Mouse (Mus musculus) forelimb bud, embryonic 11.5 days (tissue): Measurements from ENCODE around the gene Fxr2.
A peak's percentile ranks its signal among the peaks of the same experiment; 100 is the strongest.
"Not testable (repeated sequence)": the region's sequence is repeated elsewhere in the genome, so short reads cannot be mapped to it uniquely, and the experiment has no call there.

Experiments
- DNase-seq: peaks from one replicate; pipeline ENCODE4 v3.0.0-alpha.2; 2012; ENCODE audit warnings: low read depth, low spot score

Gene Fxr2

DNA sequence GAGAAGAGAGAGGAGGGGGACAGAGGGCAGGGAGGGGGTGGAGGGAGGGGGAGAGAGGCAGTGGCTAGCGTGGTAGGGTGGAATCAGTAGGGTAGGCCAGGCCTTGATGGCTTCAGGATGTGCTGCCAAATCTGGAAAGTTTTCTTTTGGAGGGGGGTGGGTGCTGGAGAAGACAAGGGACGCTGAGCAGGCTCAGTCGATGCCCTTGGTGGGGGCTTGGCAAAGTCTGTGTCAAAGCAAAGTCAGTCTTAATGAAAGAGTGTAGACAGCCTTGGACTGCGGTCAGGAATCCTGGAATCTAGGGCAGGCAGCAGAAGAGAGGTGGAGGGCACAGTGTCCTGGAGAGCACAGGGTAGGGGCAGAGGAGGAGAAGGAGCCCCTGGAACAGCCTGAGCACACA lies 21.9 kb upstream of the Fxr2 start:
- no peak for DNase-seq

DNA sequence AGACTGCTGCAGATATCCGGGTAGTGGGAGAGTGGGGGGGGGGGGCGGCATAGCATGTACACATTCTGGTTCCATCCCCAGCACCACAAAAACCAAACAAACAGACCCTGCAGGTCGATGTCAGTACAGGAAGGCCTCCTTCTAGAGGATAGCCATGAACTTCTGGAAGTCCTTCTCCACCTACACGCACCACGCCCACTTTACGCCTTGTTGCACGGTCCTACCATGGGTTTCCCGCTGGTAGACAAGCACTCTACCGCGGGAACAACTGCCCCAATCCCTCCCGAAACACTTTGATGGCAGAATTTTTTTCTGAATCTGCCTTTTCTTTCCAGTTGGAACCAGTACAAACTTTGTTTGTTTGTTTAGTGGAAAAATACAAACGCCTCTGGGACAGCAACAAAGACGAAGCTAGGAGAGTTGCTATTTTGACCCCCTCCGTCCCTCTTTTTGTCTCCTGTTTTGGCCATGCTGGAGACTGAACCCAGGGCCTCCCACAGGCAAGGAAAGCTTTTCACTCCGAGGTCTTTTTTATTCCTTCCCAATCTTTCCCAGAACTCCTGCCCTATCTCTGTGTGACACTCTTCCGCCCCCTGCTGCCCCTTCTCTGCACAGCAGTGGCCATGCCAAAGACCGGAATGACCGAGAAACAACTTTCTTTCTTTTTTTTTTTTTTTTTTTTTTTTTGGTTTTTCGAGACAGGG lies 19.1 kb upstream of the Fxr2 start:
- peak; percentile 82 for DNase-seq

DNA sequence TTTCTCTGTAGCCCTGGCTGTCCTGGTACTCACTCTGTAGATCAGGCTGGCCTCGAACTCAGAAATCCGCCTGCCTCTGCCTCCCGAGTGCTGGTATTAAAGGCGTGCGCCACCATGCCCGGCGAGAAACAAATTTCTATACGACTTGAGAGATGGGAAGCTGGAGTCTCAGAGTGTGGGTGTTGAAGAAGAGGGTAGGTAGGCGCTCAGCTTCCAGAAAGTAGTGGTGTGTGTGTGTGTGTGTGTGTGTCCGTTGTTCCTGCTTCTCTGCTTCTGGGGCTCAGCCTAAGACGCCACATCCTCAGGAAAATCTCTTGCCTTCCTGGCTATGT lies 18.6 kb upstream of the Fxr2 start:
- DNase-seq: not testable (repeated sequence)

DNA sequence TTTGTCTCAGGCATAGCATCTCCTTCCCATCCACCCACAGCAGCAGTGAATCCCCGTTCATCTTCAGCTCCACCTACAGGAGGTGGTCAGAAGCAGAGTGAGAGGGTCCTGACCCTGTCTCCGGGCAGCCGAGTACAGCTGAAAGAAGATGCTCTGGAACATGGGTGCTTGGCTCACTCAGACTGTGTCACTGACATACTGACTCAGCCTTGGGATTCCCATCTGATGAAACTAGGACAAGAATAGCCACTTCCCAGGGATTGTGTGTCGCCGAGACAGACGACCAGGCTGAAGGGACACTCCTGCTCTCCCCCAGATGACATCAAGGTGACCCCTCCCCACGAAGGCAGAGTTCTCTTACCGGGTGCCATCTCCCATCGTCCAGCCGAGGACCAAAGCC lies 16.0 kb upstream of the Fxr2 start:
- DNase-seq: no peak

DNA sequence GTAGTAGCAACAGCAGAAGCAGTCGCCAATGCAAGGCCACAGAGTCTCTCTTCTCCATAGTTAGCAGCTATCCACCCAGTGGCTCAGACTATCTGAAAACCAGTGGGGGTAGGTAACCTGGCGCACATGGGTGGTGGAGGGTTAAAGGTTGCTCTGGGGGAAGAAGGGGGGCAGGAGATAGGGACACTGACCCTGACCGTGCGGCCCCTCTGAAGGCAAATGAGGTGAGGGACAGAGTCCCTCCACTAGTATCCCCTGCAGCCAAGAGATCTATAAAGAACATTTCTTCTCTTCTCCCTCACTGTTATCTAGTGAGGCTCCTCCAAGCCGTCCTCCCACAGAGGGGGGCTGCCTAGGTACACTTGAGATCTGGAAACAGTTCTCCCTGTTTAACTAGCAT lies 15.0 kb upstream of the Fxr2 start, which contains the start of gene Shbg:
Gene Shbg (minus strand): TSS at position 101 of the 400 bp plus-strand sequence.
- no peak for DNase-seq

DNA sequence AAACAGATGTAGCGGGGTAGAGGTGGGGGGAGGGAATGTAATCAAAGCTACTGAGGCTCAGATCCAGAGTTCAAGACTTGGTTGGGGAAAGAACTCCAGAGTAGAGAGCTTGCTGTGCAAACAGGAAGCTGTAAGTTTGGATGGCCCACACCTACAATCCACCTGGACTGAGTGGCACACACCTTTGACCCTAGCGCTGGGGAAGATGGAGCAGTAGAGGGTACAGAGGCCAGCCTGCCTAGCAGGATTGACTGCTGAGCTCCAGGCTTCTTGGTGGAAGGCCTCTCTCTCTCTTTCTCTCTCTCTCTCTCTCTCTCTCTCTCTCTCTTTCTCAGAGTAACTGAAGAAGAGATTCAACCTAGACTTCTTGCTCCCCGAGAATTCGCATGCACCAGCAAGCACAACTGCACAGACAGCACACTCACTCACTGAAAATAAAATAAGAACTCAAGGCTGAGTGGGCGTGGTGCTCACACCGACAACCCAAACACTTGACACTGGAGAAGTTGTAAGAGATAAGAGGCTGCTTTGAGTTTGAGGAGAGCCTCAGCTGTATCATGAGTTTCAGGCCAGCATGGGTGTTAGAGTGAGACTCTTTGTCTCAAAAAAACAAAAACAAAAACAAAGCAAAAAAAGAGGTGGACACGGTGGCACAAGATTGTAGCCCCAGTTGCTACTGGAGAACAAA lies 12.3 kb upstream of the Fxr2 start:
- no peak for DNase-seq

DNA sequence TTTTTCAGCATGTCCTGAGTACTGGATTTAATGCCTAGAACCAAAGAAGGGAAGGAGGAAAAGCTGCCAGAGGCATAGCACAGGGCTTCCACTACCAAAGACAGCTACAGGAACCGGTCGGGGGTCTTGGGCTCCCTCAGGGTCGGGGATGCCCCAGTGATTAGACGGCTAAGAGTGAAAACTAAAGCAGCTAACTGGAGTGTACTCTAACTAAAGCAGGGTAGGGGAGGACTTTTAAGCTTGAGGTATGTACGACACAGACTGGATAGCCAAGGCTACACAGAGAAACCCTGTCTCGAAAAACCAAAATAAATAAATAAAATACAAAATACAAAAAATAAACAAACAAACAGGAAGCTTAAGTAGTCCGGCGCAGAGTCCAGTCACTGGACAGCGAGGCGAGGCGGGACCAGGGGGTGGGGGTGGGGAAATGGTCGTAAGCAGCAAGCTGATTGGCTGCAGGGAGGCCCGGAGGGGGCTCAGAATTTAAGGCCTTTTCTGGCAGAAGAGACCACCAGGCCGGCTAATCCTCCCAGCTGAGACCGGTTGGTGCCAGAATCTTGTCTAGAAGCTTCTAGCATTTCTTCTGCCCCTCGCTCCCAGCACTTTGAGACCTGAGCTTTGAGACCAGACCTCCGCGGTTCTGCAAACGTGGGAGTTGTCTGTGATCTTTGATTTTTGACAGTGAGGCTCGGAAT lies 11.1 kb upstream of the Fxr2 start, which contains the start of gene Sat2:
Gene Sat2 (plus strand): TSS at position 454 of the 698 bp plus-strand sequence.
- DNase-seq: peak; percentile 75

DNA sequence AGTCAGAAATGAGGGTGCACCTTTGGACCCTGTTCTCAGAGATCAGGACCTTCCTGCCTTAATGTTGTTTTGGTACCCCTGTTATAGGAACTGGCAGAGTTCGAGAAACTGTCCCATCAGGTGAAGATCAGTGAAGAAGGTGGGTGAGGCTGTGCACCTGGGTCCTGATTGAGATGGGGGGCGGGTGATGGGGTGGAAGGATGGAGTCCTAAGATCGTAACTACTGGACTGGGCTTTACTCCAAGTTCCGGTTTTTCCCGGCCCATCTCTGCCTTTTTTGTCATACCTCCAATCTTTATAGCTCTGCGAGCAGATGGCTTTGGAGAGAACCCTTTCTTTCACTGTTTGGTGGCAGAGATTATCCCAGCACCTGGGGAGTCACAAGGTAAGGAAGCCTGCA lies 10.4 kb upstream of the Fxr2 start:
- DNase-seq: no peak

DNA sequence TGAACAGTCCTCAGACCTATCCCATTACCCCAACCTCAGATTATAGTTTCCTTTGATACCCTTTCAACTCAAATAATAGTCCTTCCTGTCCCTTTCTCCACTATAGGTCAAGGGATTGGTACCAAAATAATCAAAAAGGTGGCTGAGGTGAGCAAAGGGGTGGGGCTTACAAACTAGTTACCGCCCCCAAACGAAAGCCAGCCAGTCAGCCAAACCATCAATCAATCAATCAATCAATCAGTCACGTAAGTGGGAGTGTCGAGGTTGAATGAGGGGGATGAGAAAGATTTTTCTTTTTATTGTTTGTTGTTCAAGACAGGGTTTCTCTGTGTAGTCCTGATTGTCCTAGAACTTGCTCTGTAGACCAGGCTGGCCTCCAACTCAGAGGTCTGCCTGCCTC lies 9.8 kb upstream of the Fxr2 start:
- no peak for DNase-seq

DNA sequence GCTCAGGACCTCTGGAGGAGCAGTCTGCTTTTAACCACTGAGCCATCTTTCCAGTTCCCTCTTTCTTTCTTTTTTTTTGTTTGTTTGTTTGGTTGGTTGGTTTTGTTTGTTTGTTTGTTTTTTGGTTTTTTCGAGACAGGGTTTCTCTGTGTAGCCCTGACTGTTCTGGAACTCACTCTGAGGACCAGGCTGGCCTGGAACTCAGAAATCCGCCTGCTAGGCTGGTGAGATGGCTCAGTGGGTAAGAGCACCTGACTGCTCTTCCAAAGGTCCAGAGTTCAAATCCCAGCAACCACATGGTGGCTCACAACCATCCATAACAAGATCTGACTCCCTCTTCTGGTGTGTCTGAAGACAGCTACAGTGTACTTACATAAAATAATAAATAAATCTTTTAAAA lies 8.5 kb upstream of the Fxr2 start:
- not testable (repeated sequence) for DNase-seq

DNA sequence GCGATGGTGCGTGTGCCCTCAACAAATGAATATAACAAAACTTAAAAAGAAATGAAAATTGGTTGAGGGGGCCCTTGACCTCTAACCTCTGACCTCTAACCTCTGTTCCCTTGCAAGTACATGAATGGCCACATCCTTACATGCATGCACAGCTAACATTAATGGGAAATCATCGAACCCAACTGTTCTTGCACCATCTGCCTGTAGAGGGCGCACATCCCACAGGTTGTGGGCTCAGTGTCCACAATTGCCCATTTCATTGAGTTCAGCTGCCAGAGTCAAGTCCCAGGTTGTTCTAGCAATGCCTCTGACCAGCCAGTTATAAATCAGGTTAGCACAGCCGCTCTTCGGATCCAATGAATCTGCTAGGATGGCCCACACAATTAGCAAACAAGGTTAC lies 4.5 kb upstream of the Fxr2 start:
- peak; percentile 89 for DNase-seq

DNA sequence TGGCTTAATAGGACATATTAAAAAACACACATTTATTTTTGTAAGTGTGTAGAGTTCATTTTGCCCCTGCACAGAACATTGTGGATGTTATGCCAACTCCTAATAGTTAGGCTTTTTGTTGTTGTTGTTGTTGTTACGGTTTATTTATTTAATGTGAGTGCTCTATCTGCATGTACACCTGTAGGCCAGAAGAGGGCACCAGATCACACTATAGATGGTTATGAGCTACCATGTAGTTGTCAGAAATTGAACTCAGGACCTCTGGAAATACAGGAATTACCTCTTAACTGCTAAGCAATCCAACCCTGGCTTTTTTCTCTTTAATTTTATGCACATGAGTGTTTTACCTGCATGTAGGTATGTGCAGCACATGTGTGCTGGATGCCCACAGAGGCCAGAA lies 3.0 kb upstream of the Fxr2 start:
- no peak for DNase-seq

DNA sequence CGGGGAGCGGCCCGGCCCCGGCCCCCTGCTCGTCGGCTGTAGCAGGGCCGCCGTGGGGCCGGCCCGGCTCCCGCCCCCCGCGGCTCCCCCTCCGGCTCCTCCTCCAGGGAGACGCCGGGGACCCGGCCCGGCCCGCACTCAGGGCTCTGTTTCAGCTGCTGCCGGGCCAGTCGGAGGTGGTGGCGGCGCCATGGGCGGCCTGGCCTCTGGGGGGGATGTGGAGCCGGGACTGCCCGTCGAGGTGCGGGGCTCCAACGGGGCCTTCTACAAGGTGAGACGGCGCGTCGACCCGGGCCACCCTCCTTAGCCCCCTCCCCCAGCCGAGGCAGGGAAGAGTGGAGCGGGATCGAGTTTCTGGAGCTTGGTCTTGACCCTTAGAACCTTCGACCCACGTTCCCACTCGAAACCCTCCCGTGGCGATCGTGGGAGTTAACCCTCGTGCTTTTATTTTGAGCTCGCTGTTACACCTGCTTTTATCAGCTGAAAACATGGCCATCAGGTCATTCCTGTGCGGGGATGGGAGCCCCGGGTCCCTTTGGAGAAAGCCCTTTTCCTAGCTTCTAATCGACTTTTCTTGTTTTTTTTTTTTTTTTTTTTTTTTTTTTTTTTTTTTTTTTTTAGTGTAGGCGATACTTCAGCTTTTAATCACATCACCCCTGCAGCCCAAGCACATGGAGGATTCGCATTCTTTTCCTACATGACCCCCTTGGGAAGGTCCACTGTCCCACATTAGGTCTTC lies 507 bp downstream of the Fxr2 start:
- DNase-seq: peak; percentile 36

DNA sequence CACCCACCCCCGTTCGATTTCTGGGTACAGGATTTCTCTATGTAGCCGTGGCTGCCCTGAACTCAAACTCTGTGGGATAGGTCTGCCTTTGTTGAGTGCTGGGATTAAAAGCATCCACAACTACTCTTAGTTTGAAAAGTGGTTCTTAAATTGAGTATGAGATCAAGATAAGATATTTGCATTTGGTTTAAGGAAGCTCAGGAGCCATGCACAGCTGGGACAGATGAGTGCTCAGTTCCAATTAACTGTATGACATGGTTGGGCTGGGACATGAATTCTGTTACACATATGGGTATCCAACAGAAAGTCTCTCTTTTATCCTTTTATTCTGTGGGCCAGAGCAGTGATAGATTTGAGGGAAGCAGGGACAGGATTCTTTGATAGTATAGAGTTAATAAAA lies 2.7 kb downstream of the Fxr2 start:
- no peak for DNase-seq

DNA sequence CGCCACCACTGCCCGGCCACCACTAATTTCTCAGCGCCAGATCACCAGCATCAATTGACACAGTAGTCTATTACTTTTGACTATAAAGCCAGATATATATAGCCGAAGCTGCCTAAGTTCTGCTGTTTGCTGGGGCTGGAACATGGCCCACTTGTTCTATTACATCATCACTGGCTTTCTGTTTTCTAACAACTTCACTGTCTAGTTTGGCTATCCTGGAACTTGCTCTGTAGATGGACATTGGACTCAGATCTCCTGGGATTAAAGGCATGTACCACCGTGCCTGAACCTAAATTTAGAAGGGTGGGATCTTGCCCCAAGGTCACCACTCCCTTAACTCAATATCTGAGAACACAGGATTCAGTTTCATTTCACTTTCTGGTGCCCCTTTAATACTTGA lies 13.1 kb downstream of the Fxr2 start:
- no peak for DNase-seq

DNA sequence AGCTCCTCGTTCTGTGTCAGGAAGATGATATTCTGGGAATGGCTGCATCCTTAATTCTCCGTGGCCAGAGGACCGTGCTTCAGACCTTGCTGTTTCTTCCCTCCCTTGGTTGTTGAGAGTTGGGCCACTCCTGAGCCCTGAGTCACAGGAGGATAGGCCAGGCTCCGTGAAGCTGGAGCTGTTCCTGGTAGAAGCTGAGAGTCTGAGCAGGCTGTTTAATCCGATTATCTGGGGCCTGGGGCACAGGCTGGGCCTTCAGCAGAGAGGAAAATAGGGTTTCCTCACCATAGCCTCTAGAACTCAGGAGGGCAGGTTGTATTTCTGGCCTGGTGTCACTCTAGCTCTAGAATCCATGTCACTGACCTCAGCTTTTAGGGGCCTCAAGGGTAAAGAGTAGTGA lies 20.6 kb downstream of the Fxr2 start:
- no peak for DNase-seq

DNA sequence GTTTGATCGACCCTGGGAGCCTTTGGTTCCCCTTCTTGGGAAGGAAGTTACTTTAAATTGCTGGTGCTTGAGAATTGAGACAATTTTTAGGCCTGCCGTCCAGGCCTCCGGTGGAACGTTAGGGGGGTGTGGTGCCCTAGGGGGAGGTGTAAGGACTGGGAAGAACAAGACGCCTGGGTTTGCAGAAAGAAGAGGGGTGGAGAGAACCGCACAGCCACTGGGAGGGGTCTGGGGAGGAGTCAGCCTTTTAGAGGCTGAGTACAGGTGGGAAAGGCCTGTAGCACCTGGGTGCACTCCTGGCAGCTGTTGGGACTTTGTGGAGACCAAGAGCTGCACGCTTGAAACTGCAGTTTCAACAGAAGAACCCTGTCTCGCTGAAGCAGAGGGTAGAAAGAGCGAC lies 22.0 kb downstream of the Fxr2 start:
- no peak for DNase-seq

DNA sequence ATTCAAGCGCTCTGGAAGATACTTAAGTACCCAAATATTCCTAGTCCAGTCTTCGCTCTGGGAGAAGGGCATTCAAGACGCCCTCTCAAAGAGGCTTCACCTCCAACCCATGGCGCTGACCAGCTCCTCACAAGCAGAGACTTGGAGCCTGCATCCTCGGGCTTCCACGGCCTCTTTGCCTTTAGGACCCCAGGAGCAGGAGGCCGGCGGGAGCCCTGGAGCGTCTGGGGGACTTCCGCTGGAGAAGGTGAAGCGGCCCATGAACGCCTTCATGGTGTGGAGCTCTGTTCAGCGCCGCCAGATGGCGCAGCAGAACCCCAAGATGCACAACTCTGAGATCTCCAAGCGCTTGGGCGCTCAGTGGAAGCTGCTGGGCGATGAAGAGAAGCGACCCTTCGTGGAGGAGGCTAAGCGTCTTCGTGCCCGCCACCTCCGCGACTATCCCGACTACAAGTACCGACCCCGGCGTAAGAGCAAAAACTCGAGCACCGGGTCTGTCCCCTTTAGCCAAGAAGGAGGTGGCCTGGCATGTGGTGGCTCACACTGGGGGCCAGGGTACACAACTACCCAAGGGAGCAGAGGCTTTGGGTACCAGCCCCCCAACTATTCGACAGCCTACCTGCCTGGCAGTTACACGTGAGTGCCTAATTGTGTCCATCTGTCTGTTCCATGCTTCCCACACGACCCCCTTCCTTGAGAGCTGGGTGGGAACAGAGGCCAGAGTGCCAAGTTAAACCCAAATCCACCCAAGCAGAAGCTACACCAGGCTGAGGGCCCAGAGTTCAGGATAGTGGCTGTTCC lies 22.7 kb downstream of the Fxr2 start, which contains the start of gene Sox15:
Gene Sox15 (plus strand): TSS at position 51 of the 801 bp plus-strand sequence.
- DNase-seq: peak; percentile 85

DNA sequence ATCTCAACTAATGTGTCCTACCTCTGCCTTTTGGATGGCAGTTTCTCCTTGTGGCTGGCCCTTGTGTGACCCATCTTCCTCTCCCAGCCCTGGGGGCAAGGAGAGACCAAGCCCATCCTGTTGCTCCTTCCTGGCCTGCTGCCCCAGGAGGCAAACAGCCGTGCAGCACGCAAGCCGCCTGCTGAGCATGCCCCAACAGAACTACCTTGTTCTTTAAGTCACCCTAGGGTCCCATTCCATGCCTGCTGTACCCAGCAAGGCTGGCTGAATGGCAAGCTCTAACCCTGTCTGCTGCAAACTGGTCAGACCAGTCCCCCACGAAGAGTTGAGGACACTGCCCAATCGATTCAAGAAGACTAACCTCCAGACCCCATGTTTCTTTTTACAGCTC lies 23.3 kb downstream of the Fxr2 start:
- no peak for DNase-seq

DNA sequence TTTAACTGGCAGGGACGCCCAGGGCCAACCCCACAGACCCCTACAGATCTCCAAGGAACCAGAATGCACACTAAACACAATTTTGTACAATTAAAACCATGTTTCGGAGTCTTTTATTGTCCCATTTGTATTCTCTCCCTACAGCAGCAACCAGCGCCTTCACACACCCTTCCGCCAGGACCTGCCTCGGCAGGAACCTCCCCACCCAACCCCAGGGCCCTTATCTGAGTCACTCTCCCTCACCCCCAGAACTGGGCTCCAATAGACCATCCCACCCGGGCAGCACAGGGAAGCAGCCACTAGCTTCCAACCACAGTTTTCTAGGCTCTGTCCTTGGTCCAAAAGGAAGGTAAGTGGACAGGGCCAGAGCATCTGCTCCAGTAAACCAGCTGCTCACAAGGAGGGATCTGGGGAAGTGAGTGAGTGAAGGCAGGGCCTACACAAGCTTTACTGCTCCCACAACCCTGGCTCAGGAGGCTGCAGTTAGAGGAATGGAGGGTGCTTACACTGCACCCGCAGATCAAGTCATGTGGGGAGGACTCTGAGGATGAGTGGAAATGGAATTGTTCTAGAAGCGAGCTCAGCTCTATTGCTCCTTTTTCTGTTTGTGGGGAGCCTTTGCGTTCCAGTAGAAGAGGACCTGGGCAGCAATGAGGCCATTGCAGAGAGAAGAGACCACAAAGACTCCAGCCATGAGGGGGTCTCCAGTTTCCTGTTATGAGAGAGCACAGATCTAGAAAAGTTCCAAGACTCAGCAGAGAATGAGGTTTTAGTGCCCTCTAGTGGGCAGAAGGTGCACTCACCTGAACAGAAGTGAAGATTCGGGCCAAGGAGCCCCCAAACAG lies 24.0 kb downstream of the Fxr2 start:
- DNase-seq: peak; percentile 81
